Mouse (Mus musculus) midbrain, embryonic 16.5 days (tissue): Measurements from ENCODE around the gene Uqcc3. TPM values are rescaled to one million over a fixed set of nuclear protein-coding genes. Genes with fewer than 3 reads are reported as not detected.

Experiments
- ATAC-seq: fragments of 200-750 bp; cut with Nextera tagmentation; 2 replicates; pipeline ENCODE4 v1.8.0; 2017; ENCODE audit warnings: moderate TSS enrichment
- H3K27ac ChIP-seq: fragments of 300-500 bp; sonication (generic); 2 replicates; pipeline ENCODE4 v1.5.1; 2014; ENCODE audit warnings: mild to moderate bottlenecking, low read length, mixed read lengths
- H3K27me3 ChIP-seq: fragments of 300-500 bp; sonication (generic); 2 replicates; pipeline ENCODE4 v1.6.1; 2014; ENCODE audit warnings: low read depth, low read length, mixed read lengths; ENCODE audit not compliant: control insufficient read depth, insufficient read depth
- H3K36me3 ChIP-seq: fragments of 300-500 bp; sonication (generic); 2 replicates; pipeline ENCODE4 v1.6.1; 2014; ENCODE audit warnings: mild to moderate bottlenecking, low read length, moderate library complexity, mixed read lengths; ENCODE audit not compliant: control insufficient read depth, insufficient read depth
- H3K4me1 ChIP-seq: fragments of 300-500 bp; sonication (generic); 2 replicates; pipeline ENCODE4 v1.6.1; 2014; ENCODE audit warnings: mild to moderate bottlenecking, low read length, mixed read lengths; ENCODE audit not compliant: control insufficient read depth, insufficient read depth
- H3K4me2 ChIP-seq: fragments of 300-500 bp; sonication (generic); 2 replicates; pipeline ENCODE4 v1.6.1; 2014; ENCODE audit warnings: mild to moderate bottlenecking, low read length, mixed read lengths
- H3K4me3 ChIP-seq: fragments of 300-500 bp; sonication (generic); 2 replicates; pipeline ENCODE4 v1.5.1; 2014; ENCODE audit warnings: low read depth, mild to moderate bottlenecking, low read length, moderate library complexity, mixed read lengths
- H3K9ac ChIP-seq: fragments of 300-500 bp; sonication (generic); 2 replicates; pipeline ENCODE4 v1.6.1; 2014; ENCODE audit warnings: low read depth, low read length, mixed read lengths
- H3K9me3 ChIP-seq: fragments of 300-500 bp; sonication (generic); replicated peaks from 2 replicates; pipeline ENCODE4 v1.6.1; 2014; ENCODE audit warnings: mild to moderate bottlenecking, low read length, mixed read lengths; ENCODE audit not compliant: control insufficient read depth, poor library complexity, severe bottlenecking
- WGBS: fragments of 180-500 bp; shearing (Covaris S2); extraction: QIAGEN DNeasy Blood & Tissue Kit; methylation state at CpG from one replicate; pipeline ENCODE4 v1.1.7; 2014; 5-methylcytosine and 5-hydroxymethylcytosine counted together
- polyA plus RNA-seq: library from polyadenylated mRNA; unstranded; fragments of >200 nt; fragmentation: Nextera tagmentation; extraction: Ambion mirVana; gene quantifications from 2 replicates; pipeline ENCODE4 v1.2.1, GENCODE M21; 2015

The Uqcc3 gene
- polyA plus RNA-seq, 1 experiment from 2014 or later: 54.5 TPM

DNA sequence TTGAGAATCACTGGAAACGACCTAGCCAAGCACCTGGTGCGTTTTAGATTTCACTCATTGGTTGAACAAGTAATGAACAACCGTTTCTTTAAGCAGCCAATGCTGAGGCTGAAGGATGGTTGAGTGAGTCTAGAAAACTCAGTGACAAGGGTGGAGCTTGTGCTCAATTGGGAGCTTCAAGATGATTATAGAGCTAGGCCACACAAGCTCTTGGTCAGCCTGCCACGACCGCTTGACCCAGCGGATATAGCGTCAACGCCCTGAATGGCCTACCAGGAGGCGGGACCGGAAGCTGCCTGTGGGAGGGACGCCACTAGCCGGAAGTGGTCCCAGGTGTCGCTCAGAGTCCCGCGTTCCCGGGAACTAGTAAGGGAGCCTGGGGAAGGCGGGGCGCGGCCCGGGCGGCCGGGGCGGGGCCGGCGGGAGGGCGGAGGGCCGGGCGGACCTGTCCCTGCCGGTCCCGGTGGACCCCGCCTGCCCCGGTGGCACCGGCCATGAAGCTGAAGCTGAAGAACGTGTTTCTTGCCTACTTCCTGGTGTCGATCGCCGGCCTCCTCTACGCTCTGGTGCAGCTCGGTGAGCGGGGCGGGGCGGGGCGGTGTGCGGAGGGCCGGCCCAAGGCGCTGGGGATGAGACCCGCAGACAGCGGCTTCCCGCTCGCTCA, 39.5 kb upstream of the Uqcc3 start, which contains the start of gene B3gat3:
TSS of gene B3gat3 (plus strand) at position 302 of the 664 bp plus-strand sequence.
- Histone ChIP-seq H3K9ac (peak within 1 kb of the TSS; percentile 72), H3K9me3 (no peaks in the 10 kb centered on the region), H3K4me2 (peak within 1 kb of the TSS; percentile 88), H3K27me3 (no peaks in the 10 kb centered on the region), H3K4me3 (peak within 1 kb of the TSS; percentile 75), H3K27ac (peak within 1 kb of the TSS; percentile 81), H3K4me1 (peaks cover 11% of the 10 kb centered on the region), H3K36me3 (peaks cover 11% of the 10 kb centered on the region)
- WGBS: 3% methylated on average over 38 of the region's 50 CpGs
- ATAC-seq: peak; percentile 97

DNA sequence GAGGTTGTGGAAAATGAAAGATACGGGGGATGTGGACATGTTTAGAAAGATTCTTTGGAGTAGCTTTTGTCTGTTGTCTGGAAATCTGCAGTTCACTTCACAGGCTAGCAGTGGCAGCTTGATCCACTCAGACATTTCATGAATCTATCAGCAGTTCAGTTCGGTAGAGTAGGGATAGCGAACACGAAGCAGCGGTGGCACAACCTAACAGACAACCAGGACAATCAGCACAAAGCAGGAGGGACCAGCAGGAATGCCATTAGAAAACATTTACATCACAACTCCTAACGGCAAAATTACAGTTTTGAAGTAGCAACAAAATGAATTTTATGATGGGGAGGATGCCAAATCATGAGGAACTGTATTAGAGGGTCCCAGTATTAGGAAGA, 39.0 kb upstream of the Uqcc3 start:
- peak overlapping the region; percentile 75 for H3K4me3 ChIP-seq
- H3K4me2 ChIP-seq: peak overlapping the region; percentile 88
- no peak overlapping the region; the same call in 1 of the 2 replicates for H3K9ac ChIP-seq
- peaks cover 11% of the 10 kb centered on the region for H3K4me1 ChIP-seq
- H3K36me3 ChIP-seq: peaks cover 16% of the 10 kb centered on the region
- no peaks in the 10 kb centered on the region for H3K9me3 ChIP-seq
- peak overlapping the region; percentile 81 for H3K27ac ChIP-seq
- ATAC-seq: no peak; the same call in 1 of the 2 replicates
- WGBS: 69% methylated on average over 6 of the region's 6 CpGs
- no peaks in the 10 kb centered on the region for H3K27me3 ChIP-seq

DNA sequence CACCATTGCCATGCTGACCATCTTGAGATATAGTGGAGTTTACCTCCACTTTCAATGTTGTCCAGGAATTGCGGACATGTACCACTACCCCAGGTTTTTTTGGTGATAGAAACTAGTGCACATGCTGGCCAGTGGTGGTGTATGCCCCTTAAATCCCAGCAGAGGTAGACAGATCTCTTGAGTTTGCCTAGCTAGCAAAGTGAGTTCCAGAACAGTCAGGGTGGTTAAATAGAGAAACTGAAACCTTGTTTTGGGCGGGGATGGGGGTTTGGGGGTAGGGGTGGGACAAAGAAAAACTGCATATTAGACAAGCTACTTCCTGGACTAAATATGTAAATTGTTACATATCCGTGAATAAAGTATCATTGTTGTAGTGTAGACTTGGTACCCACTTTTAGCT, 38.3 kb upstream of the Uqcc3 start:
- Histone ChIP-seq H3K9ac (no peak overlapping the region), H3K27me3 (no peaks in the 10 kb centered on the region), H3K9me3 (no peaks in the 10 kb centered on the region), H3K36me3 (peaks cover 23% of the 10 kb centered on the region), H3K4me1 (peaks cover 11% of the 10 kb centered on the region), H3K4me3 (no peak overlapping the region), H3K4me2 (no peak overlapping the region), H3K27ac (no peak overlapping the region)
- ATAC-seq: no peak
- WGBS: 90% methylated on average over 3 of the region's 3 CpGs

DNA sequence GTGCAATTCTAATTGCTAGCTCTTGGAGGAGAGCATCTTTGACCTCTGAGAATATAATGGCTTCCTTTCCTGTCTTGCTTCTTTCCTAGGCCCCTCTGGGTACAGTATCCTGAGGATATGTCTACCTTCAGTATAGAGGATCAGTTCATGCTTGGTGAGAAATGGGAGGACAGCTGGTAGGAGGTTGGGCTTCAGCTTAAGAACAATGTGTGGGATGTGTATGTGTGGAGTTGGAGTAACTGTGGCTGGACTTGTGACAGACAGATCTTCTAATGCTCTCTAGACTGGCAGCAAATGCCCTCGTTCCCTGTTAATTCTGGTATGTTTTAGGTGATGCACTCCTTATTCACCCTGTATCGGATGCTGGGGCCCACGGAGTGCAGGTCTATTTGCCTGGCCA, 33.5 kb upstream of the Uqcc3 start:
- no peaks in the 10 kb centered on the region for H3K9me3 ChIP-seq
- WGBS: 100% methylated on average over 3 of the region's 3 CpGs

DNA sequence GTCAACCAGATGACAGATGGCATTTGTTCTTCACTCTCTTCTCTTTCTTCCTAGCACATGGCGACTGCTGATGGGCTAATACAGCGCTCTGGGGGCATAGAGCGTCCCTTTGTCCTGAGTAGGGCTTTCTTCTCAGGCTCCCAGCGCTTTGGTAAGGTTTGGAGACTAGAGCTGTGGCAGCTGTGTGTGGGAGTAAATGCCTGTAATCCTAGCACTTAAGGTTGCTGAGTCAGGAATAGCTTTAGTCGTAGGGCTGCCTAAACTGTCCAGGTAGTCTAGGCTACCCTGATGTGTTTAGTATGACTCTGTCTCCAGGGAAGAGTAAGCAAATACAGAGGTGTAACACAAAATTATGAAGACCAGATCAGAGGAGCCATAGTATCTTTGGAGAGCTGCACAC, 31.1 kb upstream of the Uqcc3 start:
- ATAC-seq: no peak
- H3K4me2 ChIP-seq: no peak overlapping the region
- 91% methylated on average over 5 of the region's 5 CpGs for WGBS

More for the DNA sequence above, 33.5 kb upstream of the Uqcc3 start:
- Histone ChIP-seq H3K4me3 (no peak overlapping the region), H3K36me3 (peaks cover 56% of the 10 kb centered on the region), H3K4me1 (no peaks in the 10 kb centered on the region), H3K27me3 (no peaks in the 10 kb centered on the region), H3K9ac (no peak overlapping the region), H3K4me2 (no peak overlapping the region), H3K27ac (no peak overlapping the region)
- no peak for ATAC-seq

DNA sequence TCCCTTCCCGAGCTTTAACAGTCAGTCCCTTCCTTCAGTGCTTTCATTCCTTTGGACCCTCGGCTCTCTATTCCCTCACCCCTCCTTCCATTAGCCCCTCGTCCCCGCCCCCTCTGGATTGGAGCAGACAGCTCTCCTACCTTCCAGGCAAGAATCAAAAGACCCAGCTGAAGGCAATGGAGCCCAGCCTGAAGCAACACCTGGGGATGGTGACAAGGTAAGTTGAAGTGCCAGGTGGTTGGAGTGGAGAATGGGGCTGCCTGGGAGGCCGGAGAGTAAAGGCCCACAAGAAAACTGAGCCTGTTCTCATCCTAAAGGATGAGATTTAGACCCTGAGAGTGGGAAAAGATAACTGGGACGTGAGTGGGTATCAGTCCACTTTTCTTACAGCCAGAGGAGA, 27.8 kb upstream of the Uqcc3 start:
- Histone ChIP-seq H3K27me3 (no peaks in the 10 kb centered on the region), H3K4me3 (no peak overlapping the region), H3K36me3 (peaks cover 65% of the 10 kb centered on the region), H3K4me2 (no peak overlapping the region), H3K4me1 (no peaks in the 10 kb centered on the region), H3K27ac (no peak overlapping the region), H3K9ac (no peak overlapping the region), H3K9me3 (no peaks in the 10 kb centered on the region)
- no peak for ATAC-seq
- WGBS: 91% methylated on average over 6 of the region's 6 CpGs

More for the DNA sequence above, 31.1 kb upstream of the Uqcc3 start:
- Histone ChIP-seq H3K4me3 (no peak overlapping the region), H3K9me3 (no peaks in the 10 kb centered on the region), H3K27me3 (no peaks in the 10 kb centered on the region), H3K4me1 (no peaks in the 10 kb centered on the region), H3K27ac (no peak overlapping the region), H3K9ac (no peak overlapping the region), H3K36me3 (peaks cover 75% of the 10 kb centered on the region)

DNA sequence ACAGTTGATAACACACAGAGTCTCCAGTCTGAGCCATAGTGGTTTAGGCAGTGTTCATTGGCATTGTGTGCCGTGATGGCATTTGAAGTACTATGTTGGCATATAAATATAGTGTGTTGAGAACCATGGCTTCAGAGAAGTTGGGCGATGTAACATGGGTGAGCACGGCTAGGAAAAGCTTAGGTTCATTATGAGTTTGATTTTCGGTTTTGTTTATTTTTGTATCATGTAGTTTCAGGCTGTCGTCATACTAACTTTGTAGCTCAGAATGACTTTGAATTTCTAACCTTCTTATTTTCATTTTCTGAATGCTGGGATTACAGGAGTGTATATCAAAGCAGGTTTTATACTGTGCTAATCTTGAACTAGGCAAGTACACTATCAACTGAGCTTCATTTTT, 22.7 kb upstream of the Uqcc3 start:
- Histone ChIP-seq H3K27ac (no peak overlapping the region), H3K4me3 (no peak overlapping the region), H3K9me3 (no peaks in the 10 kb centered on the region), H3K4me1 (peaks cover 9% of the 10 kb centered on the region), H3K4me2 (no peak overlapping the region), H3K36me3 (peaks cover 36% of the 10 kb centered on the region), H3K27me3 (no peaks in the 10 kb centered on the region), H3K9ac (no peak overlapping the region)
- no peak for ATAC-seq
- 95% methylated on average over 5 of the region's 5 CpGs for WGBS

DNA sequence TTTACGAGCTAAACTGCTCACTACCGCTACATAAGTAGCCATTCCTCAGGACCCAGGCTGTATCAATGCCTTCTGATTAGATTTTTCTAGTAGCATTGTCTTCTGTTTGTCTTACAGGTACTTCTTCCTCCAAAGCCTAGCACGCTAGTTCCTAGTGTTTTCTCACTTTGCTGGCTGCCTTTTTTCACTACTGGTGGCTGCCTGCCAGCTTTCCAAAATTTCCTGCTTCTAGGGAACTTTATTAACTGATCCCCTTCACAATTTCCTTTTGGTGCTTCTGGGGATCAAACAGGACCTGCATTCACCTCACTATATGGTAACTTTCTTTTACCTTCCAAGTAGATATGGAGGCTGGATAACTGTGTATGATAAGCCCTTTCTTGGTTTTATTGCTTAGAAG, 18.4 kb upstream of the Uqcc3 start:
- peaks cover 15% of the 10 kb centered on the region for H3K36me3 ChIP-seq
- H3K27ac ChIP-seq: no peak overlapping the region
- peak overlapping the region; percentile 71 for H3K4me3 ChIP-seq
- 63% methylated on average over 3 of the region's 3 CpGs for WGBS
- H3K4me1 ChIP-seq: peaks cover 18% of the 10 kb centered on the region
- H3K9me3 ChIP-seq: no peaks in the 10 kb centered on the region
- H3K4me2 ChIP-seq: peak overlapping the region; percentile 84
- peak overlapping the region; percentile 88 for H3K9ac ChIP-seq
- no peak for ATAC-seq
- no peaks in the 10 kb centered on the region for H3K27me3 ChIP-seq

DNA sequence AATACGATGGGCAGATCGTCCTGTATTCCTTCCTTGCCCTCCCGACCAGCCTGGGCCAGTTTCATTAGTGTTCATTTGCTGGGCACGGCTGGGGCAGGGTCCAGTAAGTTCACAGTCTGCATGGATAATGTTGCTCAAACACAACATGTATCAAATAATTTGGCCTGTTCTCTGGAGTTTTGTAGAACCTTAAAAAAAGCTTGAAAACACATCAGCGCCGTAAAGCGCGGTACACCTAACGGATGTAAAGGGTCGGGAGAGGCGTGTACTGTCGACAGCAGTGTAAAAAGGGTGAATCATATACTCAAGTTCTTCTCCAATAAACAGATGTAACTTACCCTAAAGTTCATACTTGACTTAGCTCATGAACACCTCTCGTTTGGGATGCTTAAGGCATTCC, 17.9 kb upstream of the Uqcc3 start:
- no peaks in the 10 kb centered on the region for H3K27me3 ChIP-seq
- peak overlapping the region; percentile 88 for H3K9ac ChIP-seq
- peaks cover 23% of the 10 kb centered on the region for H3K4me1 ChIP-seq
- 14% methylated on average over 13 of the region's 13 CpGs for WGBS
- no peaks in the 10 kb centered on the region for H3K9me3 ChIP-seq
- peaks cover 15% of the 10 kb centered on the region for H3K36me3 ChIP-seq
- no peak for ATAC-seq
- peak overlapping the region; percentile 71 for H3K4me3 ChIP-seq
- peak overlapping the region; percentile 84 for H3K4me2 ChIP-seq
- H3K27ac ChIP-seq: peak overlapping the region; percentile 91
